Mouse (Mus musculus): ENCODE measurements around the gene Ocrl. TPM values are rescaled to one million over a fixed set of nuclear protein-coding genes. Genes with fewer than 3 reads are reported as not detected.

Gene Ocrl
- 52.7 and 53.6 TPM in 2 replicates for polyA plus RNA-seq (2011; ENCODE audit: insufficient read length, low read depth, missing spikeins)

DNA sequence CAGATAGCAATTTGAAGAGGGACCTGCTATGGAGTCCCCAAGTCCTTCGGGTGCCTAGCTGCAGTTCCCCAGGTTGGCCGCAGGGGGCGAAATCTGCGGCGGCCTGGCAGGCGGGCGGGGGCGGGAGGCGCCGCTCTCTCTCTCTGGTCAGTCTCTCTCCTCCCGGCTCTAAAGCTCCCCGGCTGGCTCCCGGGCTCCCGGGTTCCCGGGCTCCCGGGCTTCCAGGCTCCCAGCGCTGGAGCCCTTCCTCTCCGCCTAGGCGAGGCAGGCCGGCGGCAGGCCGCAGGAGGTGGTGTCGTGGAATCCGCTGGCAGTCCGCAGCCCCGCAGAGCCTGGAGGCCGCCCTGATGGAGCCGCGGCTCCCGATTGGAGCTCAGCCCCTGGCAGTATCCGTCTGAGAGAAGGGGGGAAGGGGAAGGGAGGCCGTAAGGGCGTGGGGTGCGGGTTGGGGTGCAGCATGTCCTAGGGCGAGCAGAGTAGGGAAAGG, at the start of gene Ocrl:
TSS of gene Ocrl (plus strand) at position 82 of the 487 bp plus-strand sequence.
- TF ChIP-seq POLR2A (IDR thresholded peaks at IDR 0.05; ENCODE audit: low read depth, low read length) (peak; percentile 42; the same call in 1 of the 2 replicates), CTCF (IDR thresholded peaks at IDR 0.05; ENCODE audit: borderline replicate concordance, insufficient read depth, low read length) (0 out of 2 replicates have a peak, but pooled peaks have one; percentile 14)
- H3K4me1 ChIP-seq (ENCODE audit: control insufficient read depth, insufficient read depth, low read length): peaks cover 5% of the 10 kb centered on the region; the same call in 1 of the 2 replicates
- peak within 1 kb of the TSS; percentile 87 for H3K4me3 ChIP-seq (ENCODE audit: insufficient read depth, low read length)
- peak within 1 kb of the TSS; percentile 53; the same call in 1 of the 2 replicates for H3K27ac ChIP-seq (ENCODE audit: insufficient read depth, low read length)

DNA sequence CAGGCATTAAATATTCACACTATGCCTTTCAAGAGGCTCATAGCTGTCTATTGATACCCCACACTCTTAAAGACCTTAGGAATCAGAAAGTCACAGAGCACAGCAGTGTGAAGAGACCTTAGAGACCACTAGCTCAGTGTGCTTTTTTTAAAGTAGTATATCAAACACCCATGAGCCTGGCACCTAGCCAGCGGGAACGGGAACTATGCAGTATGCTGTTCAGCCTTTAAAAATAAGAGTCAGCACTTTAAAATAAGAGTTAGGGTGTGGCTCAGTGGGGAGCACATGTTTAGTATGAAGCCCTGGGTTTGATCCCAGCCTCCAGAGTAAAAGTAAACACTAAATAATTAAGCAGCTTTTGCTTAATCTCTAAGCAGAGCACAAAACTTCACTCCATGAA, 32.1 kb upstream of the Ocrl start:
- no peak overlapping the region for H3K27ac ChIP-seq (ENCODE audit: insufficient read depth, low read length)
- no peak overlapping the region for H3K4me3 ChIP-seq (ENCODE audit: insufficient read depth, low read length)
- H3K4me1 ChIP-seq (ENCODE audit: control insufficient read depth, insufficient read depth, low read length): no peaks in the 10 kb centered on the region
- TF ChIP-seq POLR2A (IDR thresholded peaks at IDR 0.05; ENCODE audit: low read depth, low read length) (no peak), CTCF (IDR thresholded peaks at IDR 0.05; ENCODE audit: borderline replicate concordance, insufficient read depth, low read length) (no peak)

DNA sequence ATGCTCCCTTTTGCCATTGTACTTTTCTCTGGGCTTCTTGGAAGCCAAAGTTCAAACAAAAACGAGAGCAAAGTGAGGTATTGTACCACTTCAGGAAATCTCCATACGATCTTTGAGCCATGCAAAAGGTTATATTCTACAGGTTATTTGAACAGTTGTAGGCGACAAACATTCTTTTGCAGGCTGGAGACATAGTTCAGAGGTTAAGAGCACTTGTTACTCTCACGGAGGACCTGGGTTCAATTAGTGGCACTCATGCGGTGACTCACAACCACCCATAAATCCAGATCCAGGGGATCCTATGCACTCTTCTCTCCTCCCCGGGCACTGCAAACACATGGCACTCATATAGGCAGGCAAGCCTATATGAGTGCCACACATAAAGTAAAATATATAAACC, 29.4 kb upstream of the Ocrl start:
- no peak for TF ChIP-seq CTCF (IDR thresholded peaks at IDR 0.05; ENCODE audit: borderline replicate concordance, insufficient read depth, low read length)
- TF ChIP-seq POLR2A (IDR thresholded peaks at IDR 0.05; ENCODE audit: low read depth, low read length): no peak
- Histone ChIP-seq H3K4me1 (ENCODE audit: control insufficient read depth, insufficient read depth, low read length) (no peaks in the 10 kb centered on the region), H3K27ac (ENCODE audit: insufficient read depth, low read length) (no peak overlapping the region), H3K4me3 (ENCODE audit: insufficient read depth, low read length) (no peak overlapping the region)

DNA sequence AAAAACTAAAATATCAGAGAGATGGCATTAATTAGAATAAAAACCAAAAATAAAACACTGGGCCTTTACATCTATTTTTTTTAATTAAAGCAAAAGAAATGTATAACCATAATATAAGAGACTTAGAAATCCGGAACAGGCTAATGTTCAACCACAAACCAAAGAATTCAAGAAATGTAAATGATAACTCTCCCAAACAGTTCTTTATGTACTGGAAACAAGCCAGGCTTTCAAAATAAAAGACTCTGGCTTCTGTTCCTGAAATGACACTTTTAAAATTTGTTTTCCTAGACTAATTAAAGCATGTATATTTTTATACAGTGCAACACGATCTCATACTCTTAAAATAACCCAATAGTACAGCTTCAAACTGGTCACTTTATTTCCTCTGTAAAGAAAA, 24.8 kb upstream of the Ocrl start:
- TF ChIP-seq POLR2A (IDR thresholded peaks at IDR 0.05; ENCODE audit: low read depth, low read length): no peak
- no peak for TF ChIP-seq CTCF (IDR thresholded peaks at IDR 0.05; ENCODE audit: borderline replicate concordance, insufficient read depth, low read length)
- Histone ChIP-seq H3K27ac (ENCODE audit: insufficient read depth, low read length) (no peak overlapping the region), H3K4me3 (ENCODE audit: insufficient read depth, low read length) (no peak overlapping the region), H3K4me1 (ENCODE audit: control insufficient read depth, insufficient read depth, low read length) (no peaks in the 10 kb centered on the region)

DNA sequence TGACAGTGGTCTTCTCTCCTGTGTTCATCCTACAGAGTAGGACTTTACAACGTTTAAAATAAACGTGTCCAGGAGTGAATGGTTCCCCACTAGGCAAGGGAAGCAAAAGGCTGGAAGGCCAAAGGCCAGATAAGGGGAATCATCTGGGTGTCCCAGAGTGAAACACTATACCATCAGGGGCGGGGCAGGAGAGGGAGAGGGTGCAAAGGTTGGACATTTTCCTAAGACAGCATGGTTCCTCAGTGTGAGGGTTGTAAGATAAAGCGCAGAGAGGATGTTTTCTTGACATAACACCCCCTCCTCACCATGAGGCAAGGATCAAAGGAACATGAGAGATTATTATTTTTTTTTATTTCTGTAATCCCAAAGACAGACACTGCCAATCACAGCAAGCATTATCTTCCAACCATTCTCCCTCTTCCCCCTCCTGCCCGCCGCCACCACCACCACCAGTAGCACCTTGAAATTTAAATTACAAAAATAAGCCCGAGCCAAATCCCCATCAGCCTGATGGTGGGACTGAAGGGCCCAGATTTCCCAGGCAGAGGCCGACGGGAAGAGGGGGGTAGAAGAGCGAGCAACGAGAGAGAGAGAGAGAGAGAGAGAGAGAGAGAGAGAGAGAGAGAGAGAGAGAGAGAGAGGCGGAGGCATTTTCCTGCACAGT, 20.8 kb upstream of the Ocrl start:
- no peaks in the 10 kb centered on the region for H3K4me1 ChIP-seq (ENCODE audit: control insufficient read depth, insufficient read depth, low read length)
- H3K4me3 ChIP-seq (ENCODE audit: insufficient read depth, low read length): peak overlapping the region; percentile 81
- no peak overlapping the region for H3K27ac ChIP-seq (ENCODE audit: insufficient read depth, low read length)
- TF ChIP-seq POLR2A (IDR thresholded peaks at IDR 0.05; ENCODE audit: low read depth, low read length) (no peak), CTCF (IDR thresholded peaks at IDR 0.05; ENCODE audit: borderline replicate concordance, insufficient read depth, low read length) (no peak)

DNA sequence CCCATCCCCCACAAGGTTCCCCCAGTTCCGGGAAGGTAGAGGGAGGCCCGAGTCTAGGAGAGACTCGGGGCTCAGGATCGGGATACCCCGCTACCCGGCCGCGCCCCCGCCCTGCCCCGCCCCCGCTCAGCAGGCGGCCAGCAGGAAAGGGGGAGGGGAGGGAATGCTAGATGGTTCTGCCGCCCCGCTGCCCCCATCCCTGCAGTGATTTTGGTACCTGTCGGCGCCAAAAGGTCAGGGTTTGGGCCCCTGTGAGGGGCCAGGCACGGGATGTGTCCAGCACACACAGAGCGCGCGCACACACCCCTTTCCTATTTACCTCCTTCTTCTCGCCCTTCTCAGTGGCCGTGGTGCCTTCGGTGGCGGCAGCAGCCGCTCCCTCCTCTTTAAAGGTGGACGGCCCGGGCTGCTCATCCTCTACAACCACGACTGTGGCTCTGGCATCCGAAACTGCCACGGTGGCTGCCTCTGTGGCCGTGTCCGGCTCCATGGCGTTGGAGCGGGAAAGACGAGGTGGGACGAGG, 20.2 kb upstream of the Ocrl start:
- no peak for TF ChIP-seq CTCF (IDR thresholded peaks at IDR 0.05; ENCODE audit: borderline replicate concordance, insufficient read depth, low read length)
- H3K4me3 ChIP-seq (ENCODE audit: insufficient read depth, low read length): peak overlapping the region; percentile 81
- no peaks in the 10 kb centered on the region for H3K4me1 ChIP-seq (ENCODE audit: control insufficient read depth, insufficient read depth, low read length)
- H3K27ac ChIP-seq (ENCODE audit: insufficient read depth, low read length): no peak overlapping the region

DNA sequence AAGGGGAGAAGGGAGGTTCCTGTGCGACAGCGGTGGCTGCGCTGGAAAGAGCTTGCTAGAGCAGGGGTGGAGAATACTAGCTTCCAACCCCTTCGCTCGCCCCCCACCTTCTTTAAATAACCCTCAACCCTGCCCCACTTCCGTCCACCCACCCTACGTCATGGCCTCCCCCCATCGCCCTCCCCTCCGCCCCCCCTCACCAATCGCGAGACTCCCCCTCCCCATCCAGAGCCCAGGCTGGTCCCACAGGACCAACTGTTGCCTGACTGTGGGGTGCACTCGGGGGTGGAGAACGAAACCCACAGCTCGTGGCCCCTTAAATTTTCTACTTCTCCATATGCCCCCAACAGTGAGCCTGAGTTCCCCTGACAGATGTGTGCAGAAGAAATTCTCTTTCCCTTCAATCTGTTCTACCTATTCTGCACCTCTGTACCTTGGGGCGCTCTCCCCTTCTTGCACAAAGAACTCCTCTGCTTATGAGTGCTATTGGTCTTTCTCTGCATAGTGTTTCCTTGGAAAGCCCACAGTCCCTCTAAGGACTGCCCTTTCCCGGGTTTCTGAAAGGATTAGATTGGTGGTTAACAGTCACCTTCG, 19.7 kb upstream of the Ocrl start, which contains the start of gene Smarca1:
TSS of gene Smarca1 (minus strand) at position 544 of the 594 bp plus-strand sequence.
- TF ChIP-seq CTCF (IDR thresholded peaks at IDR 0.05; ENCODE audit: borderline replicate concordance, insufficient read depth, low read length) (no peak), POLR2A (IDR thresholded peaks at IDR 0.05; ENCODE audit: low read depth, low read length) (no peak)
- Histone ChIP-seq H3K4me1 (ENCODE audit: control insufficient read depth, insufficient read depth, low read length) (no peaks in the 10 kb centered on the region), H3K27ac (ENCODE audit: insufficient read depth, low read length) (no peak within 1 kb of the TSS), H3K4me3 (ENCODE audit: insufficient read depth, low read length) (peak within 1 kb of the TSS; percentile 81)

DNA sequence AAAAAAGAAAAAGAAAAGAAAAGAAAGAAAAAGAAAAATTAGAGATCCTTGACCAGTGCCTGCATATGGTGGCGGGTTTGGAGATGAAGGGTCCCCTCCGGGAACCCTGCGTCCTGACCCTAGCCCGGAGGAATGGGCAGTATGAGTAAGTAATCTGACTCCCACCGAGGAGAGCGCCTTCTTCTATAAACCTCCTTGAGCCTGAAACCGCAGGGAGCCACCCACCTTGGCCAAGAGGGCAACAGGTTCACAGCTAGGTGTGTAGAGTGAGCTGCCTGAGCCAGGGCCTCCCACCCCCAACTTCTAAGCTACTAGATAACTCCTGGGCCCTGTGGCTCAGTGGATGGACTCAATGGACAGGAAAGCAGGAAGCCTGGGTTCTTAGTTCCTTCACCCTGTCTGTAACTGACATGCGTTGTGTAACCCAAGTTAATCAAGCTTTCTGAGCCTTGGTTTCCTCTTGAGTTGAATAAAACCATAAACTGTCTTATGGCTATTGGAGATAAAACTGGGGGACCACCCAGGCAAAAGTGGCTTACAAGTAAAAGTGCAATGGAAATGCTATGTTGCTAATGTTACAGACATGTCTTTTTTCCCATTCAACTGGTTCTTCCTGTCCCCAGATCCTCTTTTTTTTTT, 836 bp downstream of the Ocrl start:
- no peak for TF ChIP-seq CTCF (IDR thresholded peaks at IDR 0.05; ENCODE audit: borderline replicate concordance, insufficient read depth, low read length)
- TF ChIP-seq POLR2A (IDR thresholded peaks at IDR 0.05; ENCODE audit: low read depth, low read length): no peak
- Histone ChIP-seq H3K4me1 (ENCODE audit: control insufficient read depth, insufficient read depth, low read length) (peaks cover 9% of the 10 kb centered on the region), H3K4me3 (ENCODE audit: insufficient read depth, low read length) (peak overlapping the region; percentile 87), H3K27ac (ENCODE audit: insufficient read depth, low read length) (no peak overlapping the region)

DNA sequence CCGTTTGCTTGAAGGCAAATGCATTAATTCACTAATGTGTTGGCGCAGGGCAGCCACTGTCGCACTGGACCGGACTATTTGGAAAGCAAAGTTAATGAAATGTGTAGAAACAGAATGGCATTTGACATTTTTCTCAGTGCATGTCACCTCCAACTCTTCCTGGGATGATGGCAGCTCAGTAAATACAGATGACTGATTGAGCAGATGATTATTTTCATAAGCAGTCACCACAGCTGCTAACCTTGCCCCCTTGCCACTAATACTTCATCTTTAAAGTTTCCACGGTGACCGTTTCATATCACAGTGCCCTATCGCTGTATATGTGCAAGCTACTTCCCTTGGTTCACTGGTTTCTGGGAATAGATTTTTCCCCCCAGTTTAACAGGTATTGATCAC, 1.4 kb downstream of the Ocrl start:
- no peak for TF ChIP-seq POLR2A (IDR thresholded peaks at IDR 0.05; ENCODE audit: low read depth, low read length)
- TF ChIP-seq CTCF (IDR thresholded peaks at IDR 0.05; ENCODE audit: borderline replicate concordance, insufficient read depth, low read length): no peak
- Histone ChIP-seq H3K4me1 (ENCODE audit: control insufficient read depth, insufficient read depth, low read length) (peaks cover 9% of the 10 kb centered on the region), H3K27ac (ENCODE audit: insufficient read depth, low read length) (no peak overlapping the region), H3K4me3 (ENCODE audit: insufficient read depth, low read length) (peak overlapping the region; percentile 87; the same call in 1 of the 2 replicates)

Data from embryonic fibroblast, embryonic 13.5 days (primary cell).